In the genomic region with DNA sequence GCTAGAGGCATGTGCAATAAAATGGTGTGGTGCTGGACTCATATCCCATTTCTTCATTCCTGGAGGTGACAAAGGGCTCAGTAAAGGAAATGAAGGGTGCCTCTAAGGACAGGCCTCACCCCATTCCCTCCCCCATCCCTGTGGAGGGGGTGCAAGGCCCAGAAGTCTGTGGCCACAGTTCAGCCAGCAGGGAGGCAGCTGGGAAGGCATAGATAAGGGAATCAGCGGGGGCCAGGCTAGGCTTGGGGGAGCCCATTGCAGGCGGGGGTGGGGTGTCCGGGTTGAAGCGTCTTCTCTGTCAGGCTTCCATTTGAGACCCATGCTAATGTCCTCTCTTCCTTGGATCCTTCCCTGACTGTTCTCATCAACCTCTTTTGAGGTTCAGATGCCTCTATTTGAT, we compare ENCODE assay signal across 19 mouse cellular contexts. TPM values are rescaled to one million over a fixed set of nuclear protein-coding genes. Genes with fewer than 3 reads are reported as not detected.
DNase-seq lines count a peak whose midpoint lies in the region; ATAC-seq and TF ChIP-seq lines count a peak whose summit lies in the region.
"Had no signal": no experiment of that assay in that cellular context is flagged by ENCODE, and none has a peak within 500 bp of the region (broad histone marks: within the 10 kb centered on the region; RNA-seq: fewer than 3 reads in every experiment).

No protein-coding gene starts in this region.

- peak; percentile 58 for ATAC-seq in intestine, embryonic 15.5 days
- ATAC-seq in intestine, postnatal 0 days: no peak
- ATAC-seq in liver, embryonic 13.5 days (ENCODE audit: low read depth): peak; percentile 87
- ATAC-seq: inflammation-experienced regulatory T-cells, adult 6 months had no signal

- H3K27ac ChIP-seq in intestine, embryonic 15.5 days: no peak overlapping the region
- no peak overlapping the region for H3K27ac ChIP-seq in intestine, postnatal 0 days (ENCODE audit: low read depth, low read length)
- H3K27ac ChIP-seq in liver, embryonic 13.5 days: peak overlapping the region; percentile 93
- H3K27ac ChIP-seq: heart, adult 2 months; hindbrain, embryonic 10.5 days; left cerebral cortex, adult 2 months had no signal

- H3K4me3 ChIP-seq in intestine, embryonic 15.5 days (replicated peaks): no peak overlapping the region
- H3K4me3 ChIP-seq in intestine, postnatal 0 days (ENCODE audit: low read depth, low read length): no peak overlapping the region
- H3K4me3 ChIP-seq in liver, embryonic 13.5 days (replicated peaks): peak overlapping the region; percentile 16; the same call in 1 of the 2 replicates
- H3K4me3 ChIP-seq: heart, adult 2 months; hindbrain, embryonic 10.5 days; left cerebral cortex, adult 2 months had no signal

- no peak overlapping the region for H3K9ac ChIP-seq in intestine, embryonic 15.5 days
- no peak overlapping the region for H3K9ac ChIP-seq in intestine, postnatal 0 days (ENCODE audit: low read depth, low read length)
- peak overlapping the region; percentile 74 for H3K9ac ChIP-seq in liver, embryonic 13.5 days

- H3K4me2 ChIP-seq in intestine, embryonic 15.5 days (replicated peaks): no peak overlapping the region
- no peak overlapping the region for H3K4me2 ChIP-seq in intestine, postnatal 0 days (replicated peaks; ENCODE audit: low read depth)
- H3K4me2 ChIP-seq in liver, embryonic 13.5 days: peak overlapping the region; percentile 76

- H3K9me3 ChIP-seq in intestine, embryonic 15.5 days: no peaks in the 10 kb centered on the region
- H3K9me3 ChIP-seq in intestine, postnatal 0 days (ENCODE audit: control insufficient read depth): no peaks in the 10 kb centered on the region
- H3K9me3 ChIP-seq in liver, embryonic 13.5 days (replicated peaks): no peaks in the 10 kb centered on the region
- H3K9me3 ChIP-seq: hindbrain, embryonic 10.5 days had no signal

- DNase-seq in c-Kit-positive CD71-positive TER-119-negative erythroid progenitor cells, embryonic 14.5 days (ENCODE audit: low read depth): peak; percentile 77
- peak; percentile 83 for DNase-seq in liver, embryonic 13.5 days
- DNase-seq in spleen, postnatal 14 days (ENCODE audit: low spot score in 2 of 2): peak; percentile 51 to 72
- DNase-seq in gastrocnemius, adult 18-20 months (ENCODE audit: low spot score): no peak
- DNase-seq in layer of hippocampus, postnatal 10 days (ENCODE audit: low spot score in 2 of 2): no peak
- DNase-seq in cerebellum, postnatal 14 days: no peak
- DNase-seq: adrenal gland, postnatal 36 days; cerebellum, adult 18-20 months; heart, adult 2 months; kidney, postnatal 10 days; thymus, postnatal 14 days had no signal

- H3K36me3 ChIP-seq in intestine, embryonic 15.5 days: no peaks in the 10 kb centered on the region
- H3K36me3 ChIP-seq in intestine, postnatal 0 days (ENCODE audit: control insufficient read depth, insufficient read depth): no peaks in the 10 kb centered on the region
- no peaks in the 10 kb centered on the region for H3K36me3 ChIP-seq in liver, embryonic 13.5 days
- H3K36me3 ChIP-seq: hindbrain, embryonic 10.5 days had no signal

- TF ChIP-seq CTCF in intestine, postnatal 0 days (IDR thresholded peaks at IDR 0.05; ENCODE audit: low read depth): no peak

- 57% methylated on average over 4 of the region's 4 CpGs for WGBS in intestine, embryonic 15.5 days
- WGBS in intestine, postnatal 0 days: 58% methylated on average over 4 of the region's 4 CpGs
- WGBS in liver, embryonic 13.5 days (ENCODE audit: insufficient replicate concordance): 14% methylated on average over 4 of the region's 4 CpGs

- H3K27me3 ChIP-seq in intestine, embryonic 15.5 days (replicated peaks): no peaks in the 10 kb centered on the region
- H3K27me3 ChIP-seq in intestine, postnatal 0 days (replicated peaks; ENCODE audit: control insufficient read depth, insufficient read depth, low read length): no peaks in the 10 kb centered on the region
- no peaks in the 10 kb centered on the region for H3K27me3 ChIP-seq in liver, embryonic 13.5 days

- H3K4me1 ChIP-seq in intestine, embryonic 15.5 days (replicated peaks): no peaks in the 10 kb centered on the region
- no peaks in the 10 kb centered on the region for H3K4me1 ChIP-seq in intestine, postnatal 0 days (replicated peaks; ENCODE audit: control insufficient read depth, insufficient read depth, low read length)
- peaks cover 47% of the 10 kb centered on the region for H3K4me1 ChIP-seq in liver, embryonic 13.5 days (replicated peaks)
- H3K4me1 ChIP-seq: hindbrain, embryonic 10.5 days had no signal

RNA-seq across cellular contexts. Expression of a gene that starts 6.6 kb away (rescaled TPM):
- 1.7 and 2.4 TPM in 2 replicates for polyA plus RNA-seq in intestine, embryonic 15.5 days (2015; fragmentation: Nextera tagmentation; extraction: Ambion mirVana)
- polyA plus RNA-seq in intestine, postnatal 0 days (2015; fragmentation: Nextera tagmentation; extraction: Ambion mirVana): 0.08 TPM in 1 of 2 replicates, not detected in the other
- polyA plus RNA-seq in liver, embryonic 13.5 days (2015; fragmentation: Nextera tagmentation; extraction: Ambion mirVana): 135 and 145 TPM in 2 replicates
- not detected for total RNA-seq in gastrocnemius, adult 18-20 months (2021)
- total RNA-seq in layer of hippocampus, postnatal 10 days (2021): not detected
- total RNA-seq: left cerebral cortex, adult 2 months had no signal
- polyA plus RNA-seq: neural tube, embryonic 14.5 days had no signal

RNA-seq across cellular contexts. Expression of a gene that starts 23.6 kb away (rescaled TPM):
- 19.0 and 19.1 TPM in 2 replicates for polyA plus RNA-seq in intestine, embryonic 15.5 days (2015; fragmentation: Nextera tagmentation; extraction: Ambion mirVana)
- 4.6 and 5.4 TPM in 2 replicates for polyA plus RNA-seq in intestine, postnatal 0 days (2015; fragmentation: Nextera tagmentation; extraction: Ambion mirVana)
- 8.9 and 10.5 TPM in 2 replicates for polyA plus RNA-seq in liver, embryonic 13.5 days (2015; fragmentation: Nextera tagmentation; extraction: Ambion mirVana)
- total RNA-seq in gastrocnemius, adult 18-20 months (2021): 1 to 10 TPM; 3.6 to 5.0 TPM
- total RNA-seq in layer of hippocampus, postnatal 10 days (2021): 10 to 100 TPM; 59.2 to 60.6 TPM

RNA-seq across cellular contexts. Expression of a gene that starts 42.9 kb away (rescaled TPM):
- not detected in 2 replicates for polyA plus RNA-seq in intestine, embryonic 15.5 days (2015; fragmentation: Nextera tagmentation; extraction: Ambion mirVana)
- polyA plus RNA-seq in intestine, postnatal 0 days (2015; fragmentation: Nextera tagmentation; extraction: Ambion mirVana): not detected in 2 replicates
- not detected in 2 replicates for polyA plus RNA-seq in liver, embryonic 13.5 days (2015; fragmentation: Nextera tagmentation; extraction: Ambion mirVana)
- total RNA-seq in gastrocnemius, adult 18-20 months (2021): not detected
- not detected for total RNA-seq in layer of hippocampus, postnatal 10 days (2021)
- total RNA-seq: adrenal gland, postnatal 36 days; heart, adult 2 months; left cerebral cortex, adult 2 months; monocyte, adult 5-6 weeks had no signal
- polyA plus RNA-seq: C2C12; heart, adult 2 months; hindbrain, embryonic 10.5 days; inflammation-experienced regulatory T-cells, adult 6 months; neural tube, embryonic 14.5 days had no signal

RNA-seq across cellular contexts. Expression of a gene that starts 47.0 kb away (rescaled TPM):
- polyA plus RNA-seq in intestine, embryonic 15.5 days (2015; fragmentation: Nextera tagmentation; extraction: Ambion mirVana): 3.6 and 3.8 TPM in 2 replicates
- polyA plus RNA-seq in intestine, postnatal 0 days (2015; fragmentation: Nextera tagmentation; extraction: Ambion mirVana): 39.5 and 41.4 TPM in 2 replicates
- 0.29 and 0.36 TPM in 2 replicates for polyA plus RNA-seq in liver, embryonic 13.5 days (2015; fragmentation: Nextera tagmentation; extraction: Ambion mirVana)
- total RNA-seq in gastrocnemius, adult 18-20 months (2021): not detected
- total RNA-seq in layer of hippocampus, postnatal 10 days (2021): 1 to 10 TPM in 1 of 2 experiments, under 1 TPM in 1; 0.78 to 1.2 TPM
- total RNA-seq: adrenal gland, postnatal 36 days; heart, adult 2 months; monocyte, adult 5-6 weeks had no signal
- polyA plus RNA-seq: C2C12; heart, adult 2 months; hindbrain, embryonic 10.5 days; inflammation-experienced regulatory T-cells, adult 6 months had no signal

RNA-seq across cellular contexts. Expression of a gene that starts 51.7 kb away (rescaled TPM):
- polyA plus RNA-seq in intestine, embryonic 15.5 days (2015; fragmentation: Nextera tagmentation; extraction: Ambion mirVana): 14.2 and 14.4 TPM in 2 replicates
- 17.5 and 18.0 TPM in 2 replicates for polyA plus RNA-seq in intestine, postnatal 0 days (2015; fragmentation: Nextera tagmentation; extraction: Ambion mirVana)
- 0.18 and 0.19 TPM in 2 replicates for polyA plus RNA-seq in liver, embryonic 13.5 days (2015; fragmentation: Nextera tagmentation; extraction: Ambion mirVana)
- not detected for total RNA-seq in gastrocnemius, adult 18-20 months (2021)
- total RNA-seq in layer of hippocampus, postnatal 10 days (2021): 100 to 1,000 TPM; 307 to 355 TPM
- total RNA-seq: monocyte, adult 5-6 weeks had no signal
- polyA plus RNA-seq: C2C12; inflammation-experienced regulatory T-cells, adult 6 months had no signal

Comparison
In these comparisons a context has a peak if more than half of its experiments do, and no peak if none do; other contexts are left out.
1. DNase-seq: peak in c-Kit-positive CD71-positive TER-119-negative erythroid progenitor cells, embryonic 14.5 days (single experiment), liver, embryonic 13.5 days (single experiment) and spleen, postnatal 14 days (2 of 2); none in gastrocnemius, adult 18-20 months (single experiment), layer of hippocampus, postnatal 10 days (0 of 2) and cerebellum, postnatal 14 days (0 of 2).
2. RNA of a gene that starts 6.6 kb away (polyA plus RNA-seq): 135 to 145 TPM in liver, embryonic 13.5 days; 1.7 to 2.4 TPM in intestine, embryonic 15.5 days and 0.08 TPM in intestine, postnatal 0 days; every median in the first group is over 10 times any median in the second.